Mouse (Mus musculus) limb, embryonic 11.5 days (tissue): ENCODE measurements at regions not wholly inside any gene's neighbourhood (a gene's known extent, or its start where the extent isn't known, plus 50 kb on each side); places are given as distances from the start of the nearest gene placed in this dataset.

Experiments
- ATAC-seq: fragments of 200-750 bp; cut with Nextera tagmentation; 2 replicates; pipeline ENCODE4 v1.8.0; 2017; ENCODE audit warnings: low read depth; ENCODE audit not compliant: insufficient number of reproducible peaks, low FRiP score, low TSS enrichment
- DNase-seq: peaks from one replicate; pipeline ENCODE4 v3.0.0-alpha.2; 2015; ENCODE audit warnings: low spot score
- H3K27ac ChIP-seq: fragments of 300-500 bp; sonication (generic); replicated peaks from 2 replicates; pipeline ENCODE4 v1.5.1; 2014; ENCODE audit warnings: low read depth, mild to moderate bottlenecking, low read length
- H3K27me3 ChIP-seq: fragments of 300-500 bp; sonication (generic); 2 replicates; pipeline ENCODE4 v1.6.1; 2014; ENCODE audit warnings: mild to moderate bottlenecking, low read length, mixed read lengths; ENCODE audit not compliant: control insufficient read depth, insufficient read depth
- H3K36me3 ChIP-seq: fragments of 300-500 bp; sonication (generic); 2 replicates; pipeline ENCODE4 v1.6.1; 2014; ENCODE audit warnings: mild to moderate bottlenecking, low read length, moderate library complexity, mixed read lengths; ENCODE audit not compliant: control insufficient read depth, insufficient read depth
- H3K4me1 ChIP-seq: fragments of 300-500 bp; sonication (generic); 2 replicates; pipeline ENCODE4 v1.6.1; 2014; ENCODE audit warnings: low read length, mixed read lengths; ENCODE audit not compliant: control insufficient read depth, insufficient read depth
- H3K4me2 ChIP-seq: fragments of 300-500 bp; sonication (generic); 2 replicates; pipeline ENCODE4 v1.6.1; 2014; ENCODE audit warnings: low read depth, mild to moderate bottlenecking, moderate library complexity; ENCODE audit not compliant: severe bottlenecking
- H3K4me3 ChIP-seq: fragments of 300-500 bp; sonication (generic); 2 replicates; pipeline ENCODE4 v1.5.1; 2014; ENCODE audit warnings: low read depth, low read length
- H3K9ac ChIP-seq: fragments of 300-500 bp; sonication (generic); 2 replicates; pipeline ENCODE4 v1.6.1; 2014; ENCODE audit warnings: mild to moderate bottlenecking, low read length
- H3K9me3 ChIP-seq: fragments of 300-500 bp; sonication (generic); 2 replicates; pipeline ENCODE4 v1.6.1; 2016; ENCODE audit warnings: low read length; ENCODE audit not compliant: control insufficient read depth
- WGBS: fragments of 180-500 bp; shearing (Covaris S2); extraction: QIAGEN DNeasy Blood & Tissue Kit; methylation state at CpG from one replicate; pipeline ENCODE4 v1.1.7; 2014; 5-methylcytosine and 5-hydroxymethylcytosine counted together

DNA sequence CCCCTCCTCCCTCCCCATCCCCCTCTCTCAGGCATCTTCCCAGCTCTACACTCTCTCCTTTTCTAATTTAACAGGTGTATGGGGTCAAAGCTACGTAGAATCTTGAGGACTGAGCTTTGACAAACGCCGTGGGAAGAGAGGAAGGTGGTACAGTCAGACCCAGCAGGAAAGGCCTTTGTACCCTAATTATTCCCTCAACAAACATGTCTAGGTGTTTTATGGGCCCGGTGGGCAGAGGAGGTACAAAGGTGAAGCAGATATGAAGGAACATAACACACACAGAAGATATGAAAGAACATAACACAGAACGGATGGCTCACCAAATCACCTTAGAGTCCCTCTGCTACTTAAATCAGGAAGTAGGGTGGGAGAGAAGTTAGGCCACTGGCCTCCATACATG lies 128.3 kb downstream of the Sox9 start:
- WGBS: 70% methylated on average over 5 of the region's 5 CpGs
- Histone ChIP-seq H3K4me1 (no peaks in the 10 kb centered on the region), H3K36me3 (no peaks in the 10 kb centered on the region), H3K9me3 (no peaks in the 10 kb centered on the region), H3K4me3 (no peak overlapping the region), H3K27me3 (no peaks in the 10 kb centered on the region), H3K4me2 (no peak overlapping the region), H3K27ac (no peak overlapping the region), H3K9ac (no peak overlapping the region)
- DNase-seq: no peak
- no peak for ATAC-seq

DNA sequence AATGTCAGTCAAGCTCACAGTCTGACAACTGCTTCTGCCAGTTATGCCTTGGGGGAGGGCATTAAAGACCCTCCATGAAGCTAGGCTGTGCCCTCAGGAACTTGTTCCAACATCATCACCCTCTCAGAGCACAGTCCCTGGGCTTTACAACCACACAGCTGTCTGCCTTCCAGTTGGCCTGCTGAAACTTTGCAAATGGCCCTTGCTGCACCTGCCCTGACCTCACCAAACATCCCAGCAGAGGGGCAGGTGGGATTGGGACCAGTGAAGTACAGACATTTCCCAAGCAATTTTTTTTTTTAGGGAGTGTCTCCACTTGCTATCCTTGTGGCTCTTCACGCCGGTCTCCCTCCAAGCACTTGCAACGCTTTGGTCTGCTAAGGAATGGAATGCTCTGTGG lies 130.9 kb downstream of the Sox9 start:
- Histone ChIP-seq H3K4me2 (no peak overlapping the region), H3K9me3 (no peaks in the 10 kb centered on the region), H3K4me1 (no peaks in the 10 kb centered on the region), H3K27ac (no peak overlapping the region), H3K4me3 (no peak overlapping the region), H3K36me3 (no peaks in the 10 kb centered on the region), H3K9ac (no peak overlapping the region), H3K27me3 (no peaks in the 10 kb centered on the region)
- DNase-seq (no peak), ATAC-seq (no peak)
- 85% methylated on average over 3 of the region's 3 CpGs for WGBS

DNA sequence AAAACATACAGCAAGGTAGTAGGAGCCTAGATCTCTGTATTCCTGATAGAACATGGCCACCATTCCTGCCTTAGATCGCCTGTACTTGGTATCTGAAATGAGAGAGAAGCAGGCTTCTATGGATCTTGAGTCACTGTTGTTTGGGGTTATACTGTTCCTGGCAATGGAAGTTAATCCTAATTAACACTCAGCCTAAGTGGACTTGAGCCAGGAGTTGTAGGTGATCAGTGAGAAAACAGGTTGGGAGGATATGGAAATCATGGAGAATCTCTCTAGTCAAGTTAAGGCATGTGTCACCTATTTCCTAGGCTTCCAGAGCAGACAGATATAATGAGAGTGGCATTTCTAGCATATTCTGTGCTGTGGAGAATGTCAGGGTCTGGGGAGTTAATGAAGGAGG lies 134.9 kb downstream of the Sox9 start:
- no peak overlapping the region for H3K9ac ChIP-seq
- ATAC-seq (no peak), DNase-seq (no peak)
- no peaks in the 10 kb centered on the region for H3K4me1 ChIP-seq
- H3K9me3 ChIP-seq: no peaks in the 10 kb centered on the region
- no peak overlapping the region for H3K27ac ChIP-seq
- 87% methylated on average over 1 of the region's 1 CpGs for WGBS
- no peaks in the 10 kb centered on the region for H3K27me3 ChIP-seq
- H3K4me2 ChIP-seq: no peak overlapping the region
- no peak overlapping the region for H3K4me3 ChIP-seq
- H3K36me3 ChIP-seq: no peaks in the 10 kb centered on the region

DNA sequence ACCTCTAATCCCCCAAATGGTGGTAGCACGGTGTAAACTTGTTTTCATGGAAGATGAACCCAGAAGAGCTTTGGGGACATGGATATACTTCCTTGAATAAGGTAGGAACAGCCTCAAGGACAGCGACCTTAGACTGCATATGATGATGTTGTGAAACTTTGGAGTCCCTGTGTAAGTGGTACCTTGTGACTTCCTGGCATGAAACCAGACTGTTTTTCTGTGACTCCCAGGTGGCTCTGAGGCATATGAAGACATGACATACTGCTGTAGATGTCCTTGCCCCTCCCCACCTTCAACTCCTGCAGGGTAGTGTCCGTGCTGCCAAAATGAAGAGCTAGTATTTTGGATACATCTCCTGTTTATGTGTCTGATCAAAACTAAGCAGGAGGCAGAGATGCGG lies 138.1 kb downstream of the Sox9 start:
- H3K4me3 ChIP-seq: no peak overlapping the region
- no peak overlapping the region for H3K4me2 ChIP-seq
- 85% methylated on average over 4 of the region's 4 CpGs for WGBS
- no peaks in the 10 kb centered on the region for H3K9me3 ChIP-seq
- no peak overlapping the region for H3K9ac ChIP-seq
- ATAC-seq (no peak), DNase-seq (no peak)
- H3K27ac ChIP-seq: no peak overlapping the region
- H3K27me3 ChIP-seq: no peaks in the 10 kb centered on the region
- no peaks in the 10 kb centered on the region for H3K36me3 ChIP-seq
- peaks cover 6% of the 10 kb centered on the region; the same call in 1 of the 2 replicates for H3K4me1 ChIP-seq

DNA sequence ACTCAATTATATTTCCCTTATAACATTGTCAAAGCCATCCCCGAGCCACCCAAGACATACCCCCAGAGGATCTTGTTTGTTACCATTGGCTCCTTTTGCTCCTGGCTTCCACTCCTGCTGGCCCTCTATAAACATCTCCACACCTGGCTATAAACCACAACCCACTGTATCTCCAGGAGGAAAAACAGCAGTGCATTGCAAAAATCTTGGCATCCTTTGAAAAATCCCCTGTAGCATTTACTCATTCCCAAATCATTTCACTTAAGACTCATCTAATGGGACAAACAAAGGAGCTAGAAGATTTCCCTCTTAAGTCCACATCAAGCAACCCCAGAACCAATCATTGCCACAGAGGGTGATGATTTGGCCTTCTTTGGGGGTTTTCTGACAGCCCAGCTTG lies 142.6 kb downstream of the Sox9 start:
- Histone ChIP-seq H3K27me3 (no peaks in the 10 kb centered on the region), H3K36me3 (no peaks in the 10 kb centered on the region), H3K9ac (no peak overlapping the region), H3K4me3 (no peak overlapping the region), H3K4me1 (peaks cover 6% of the 10 kb centered on the region; the same call in 1 of the 2 replicates), H3K9me3 (no peaks in the 10 kb centered on the region), H3K4me2 (no peak overlapping the region), H3K27ac (no peak overlapping the region)
- no peak for DNase-seq
- no peak for ATAC-seq
- 83% methylated on average over 1 of the region's 1 CpGs for WGBS

DNA sequence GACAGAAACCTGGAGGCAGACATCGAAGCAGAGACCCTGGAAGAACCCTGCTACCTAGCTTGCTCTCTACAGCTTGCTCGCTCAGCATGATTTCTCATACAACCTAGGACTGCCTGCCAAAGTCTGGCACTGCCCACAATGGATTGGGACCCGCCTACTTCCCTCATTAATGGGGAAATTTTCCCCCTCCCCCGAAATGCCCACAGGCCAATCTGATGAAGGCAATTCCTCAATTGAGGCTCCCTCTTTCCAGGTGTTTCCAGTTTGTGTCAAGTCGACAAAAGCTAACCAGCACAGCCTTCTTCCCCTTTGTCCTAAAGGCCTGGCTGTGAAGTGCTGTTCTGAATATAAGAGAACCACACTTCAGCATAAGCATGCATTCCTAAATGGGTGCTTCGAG lies 143.1 kb downstream of the Sox9 start:
- H3K9me3 ChIP-seq: no peaks in the 10 kb centered on the region
- H3K27me3 ChIP-seq: no peaks in the 10 kb centered on the region
- H3K4me1 ChIP-seq: peaks cover 6% of the 10 kb centered on the region; the same call in 1 of the 2 replicates
- H3K36me3 ChIP-seq: no peaks in the 10 kb centered on the region
- no peak overlapping the region for H3K4me3 ChIP-seq
- H3K9ac ChIP-seq: no peak overlapping the region
- DNase-seq (peak; percentile 57), ATAC-seq (no peak)
- no peak overlapping the region for H3K27ac ChIP-seq
- H3K4me2 ChIP-seq: no peak overlapping the region
- 47% methylated on average over 6 of the region's 6 CpGs for WGBS

DNA sequence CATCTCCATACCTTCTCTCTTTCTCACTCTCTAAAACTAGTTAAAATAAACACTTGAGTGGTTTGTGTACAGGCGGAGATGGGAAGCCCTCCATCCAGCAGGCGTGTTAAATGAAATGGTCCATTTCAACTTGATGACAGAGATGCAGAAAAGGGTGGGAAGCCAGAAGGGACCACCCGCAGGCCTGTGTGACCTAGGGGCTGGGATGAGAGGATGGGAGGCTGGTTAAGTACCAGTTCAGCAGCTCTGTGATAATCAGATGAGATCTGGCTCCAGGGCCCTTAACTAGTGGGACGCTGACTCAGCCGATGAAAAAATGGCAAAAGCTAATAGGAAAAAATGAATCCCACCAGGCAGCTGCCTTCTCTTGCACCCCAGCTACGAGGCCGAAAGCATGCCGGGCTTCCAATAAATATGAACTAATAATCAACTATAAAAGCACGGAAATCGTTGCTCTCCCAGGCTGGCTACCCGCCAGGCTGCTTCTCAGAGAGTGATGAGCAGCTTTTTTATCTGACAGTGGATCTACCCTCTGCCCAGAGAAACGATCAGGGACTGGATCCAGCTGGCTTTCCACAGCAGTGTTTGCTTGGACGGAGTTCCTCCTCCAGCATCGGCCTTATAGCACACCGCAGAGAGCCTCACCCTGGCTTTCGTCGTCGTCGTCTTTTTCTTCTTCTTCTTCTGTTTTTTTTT lies 144.5 kb downstream of the Sox9 start:
- Histone ChIP-seq H3K36me3 (no peaks in the 10 kb centered on the region), H3K27ac (no peak overlapping the region), H3K4me3 (no peak overlapping the region), H3K4me2 (no peak overlapping the region), H3K4me1 (peaks cover 6% of the 10 kb centered on the region; the same call in 1 of the 2 replicates), H3K9me3 (no peaks in the 10 kb centered on the region), H3K27me3 (no peaks in the 10 kb centered on the region), H3K9ac (no peak overlapping the region)
- ATAC-seq (no peak), DNase-seq (no peak)
- WGBS: 83% methylated on average over 19 of the region's 19 CpGs

DNA sequence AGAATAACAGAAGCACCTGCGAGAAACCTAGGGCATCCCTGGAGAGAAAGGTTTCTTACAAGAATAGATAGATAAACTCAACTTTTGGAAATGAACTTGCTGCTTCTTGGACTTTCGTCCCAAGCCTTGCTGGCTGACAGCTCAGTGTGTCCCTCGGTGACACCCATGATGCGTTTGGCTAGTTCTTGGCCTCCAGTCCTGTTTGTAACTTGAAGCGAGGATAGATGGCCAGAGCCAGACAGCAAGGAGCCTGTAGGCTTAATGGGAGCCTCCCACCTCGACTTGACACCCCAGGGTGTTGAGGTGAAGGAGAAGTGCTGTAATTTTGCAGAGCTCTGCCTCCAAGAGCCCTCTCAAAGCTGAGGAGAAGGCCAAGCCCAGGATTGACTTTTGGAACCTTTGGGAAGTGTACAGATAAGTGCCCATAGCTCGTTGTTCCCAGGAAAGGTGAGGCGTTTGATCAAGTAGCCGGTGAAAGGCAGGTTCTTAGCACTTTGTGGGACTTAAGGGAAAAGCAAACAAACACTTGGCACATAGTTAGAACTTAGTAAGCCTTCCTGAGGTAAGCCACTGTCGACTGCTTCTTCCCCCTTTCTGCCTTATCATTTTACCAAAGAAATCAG lies 148.3 kb downstream of the Sox9 start:
- Histone ChIP-seq H3K36me3 (no peaks in the 10 kb centered on the region), H3K9me3 (no peaks in the 10 kb centered on the region), H3K27me3 (no peaks in the 10 kb centered on the region), H3K4me1 (no peaks in the 10 kb centered on the region), H3K4me2 (no peak overlapping the region), H3K9ac (no peak overlapping the region), H3K27ac (no peak overlapping the region), H3K4me3 (no peak overlapping the region)
- DNase-seq (no peak), ATAC-seq (no peak)
- WGBS: 59% methylated on average over 10 of the region's 10 CpGs

DNA sequence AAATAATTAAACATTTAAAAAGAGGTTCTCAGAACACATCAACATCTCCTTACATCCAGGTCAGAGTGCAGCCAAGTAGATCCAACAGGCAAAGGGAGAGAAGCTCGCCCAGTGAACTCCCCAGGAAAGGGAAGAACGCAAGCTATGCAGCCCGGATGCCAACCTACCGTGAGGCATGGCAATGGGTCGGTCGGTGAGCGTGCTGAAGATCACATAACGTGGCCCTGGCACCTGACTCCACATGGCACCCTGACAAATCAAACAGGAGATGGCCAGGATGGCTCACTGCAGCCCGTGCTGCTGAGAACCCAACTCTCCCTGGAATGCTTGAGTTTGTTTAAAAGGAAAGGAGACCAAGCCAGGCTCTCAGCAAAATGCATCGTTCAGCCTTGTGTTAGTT lies 156.0 kb downstream of the Sox9 start:
- Histone ChIP-seq H3K9me3 (no peaks in the 10 kb centered on the region), H3K9ac (no peak overlapping the region), H3K4me3 (no peak overlapping the region), H3K4me1 (no peaks in the 10 kb centered on the region), H3K27me3 (no peaks in the 10 kb centered on the region), H3K36me3 (no peaks in the 10 kb centered on the region), H3K27ac (no peak overlapping the region), H3K4me2 (no peak overlapping the region)
- 96% methylated on average over 10 of the region's 10 CpGs for WGBS
- DNase-seq (no peak), ATAC-seq (no peak)
